Comparison of ENCODE assay signal across 10 mouse cellular contexts in the genomic region with DNA sequence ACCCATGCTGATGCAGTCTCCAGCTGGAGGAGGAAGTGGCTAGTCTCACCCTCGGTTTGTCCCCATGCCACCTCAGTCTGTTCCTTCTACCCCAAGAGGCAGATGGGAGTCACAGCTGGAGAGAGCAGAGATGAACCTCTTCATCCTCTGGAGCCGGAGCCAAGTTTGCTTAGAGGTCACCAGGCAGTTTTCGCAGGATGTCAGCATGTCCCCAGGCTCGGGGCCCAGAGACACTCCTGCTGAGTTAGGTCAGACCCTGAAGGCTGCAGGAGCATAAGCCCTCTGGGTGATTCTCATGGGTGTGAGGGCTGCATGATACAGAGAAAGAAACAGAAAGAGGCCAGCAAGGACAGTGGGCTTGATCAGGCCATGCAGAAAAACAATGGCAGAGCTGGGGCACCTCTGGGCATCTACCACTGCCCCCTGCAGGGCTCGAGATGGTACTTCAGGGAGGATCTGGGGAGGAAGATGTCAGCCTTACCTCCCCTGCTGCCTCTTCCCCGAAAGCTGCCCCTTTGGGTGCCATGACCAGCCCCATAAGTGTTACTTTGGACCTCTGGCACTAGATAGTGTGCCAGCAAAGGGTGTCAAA. TPM values are rescaled to one million over a fixed set of nuclear protein-coding genes. Genes with fewer than 3 reads are reported as not detected.
DNase-seq lines count a peak whose midpoint lies in the region; ATAC-seq and TF ChIP-seq lines count a peak whose summit lies in the region.
"Had no signal": no experiment of that assay in that cellular context is flagged by ENCODE, and none has a peak within 500 bp of the region (broad histone marks: within the 10 kb centered on the region; RNA-seq: fewer than 3 reads in every experiment).

No protein-coding gene starts in this region.

- peaks cover 2% of the 10 kb centered on the region for H3K4me1 ChIP-seq in ES-Bruce4 (ENCODE audit: control insufficient read depth, insufficient read depth, low read length)
- H3K4me1 ChIP-seq in embryonic facial prominence, embryonic 10.5 days, result peaks cover 31% of the 10 kb centered on the region
- H3K4me1 ChIP-seq in midbrain, embryonic 10.5 days, result peaks cover 33% of the 10 kb centered on the region

- WGBS in embryonic facial prominence, embryonic 10.5 days, result 77% methylated on average over 6 of the region's 6 CpGs
- 77% methylated on average over 6 of the region's 6 CpGs for WGBS in midbrain, embryonic 10.5 days

- no peak for ATAC-seq in frontal cortex, adult (ENCODE audit: low TSS enrichment)

- DNase-seq in adrenal gland, adult 18-20 months (ENCODE audit: low spot score in 2 of 2), result peak; percentile 49 to 57
- DNase-seq in adrenal gland, adult 8-10 months, result no peak
- no peak for DNase-seq in layer of hippocampus, adult 2 months (ENCODE audit: low spot score in 2 of 2)
- no peak for DNase-seq in layer of hippocampus, adult 18-20 months (ENCODE audit: low spot score in 2 of 2)
- peak; percentile 36 for DNase-seq in embryonic facial prominence, embryonic 10.5 days (ENCODE audit: low spot score)
- no peak for DNase-seq in midbrain, embryonic 10.5 days (ENCODE audit: low spot score)
- DNase-seq: kidney, adult 9 months; liver, embryonic 13.5 days had no signal

- H3K4me3 ChIP-seq in layer of hippocampus, adult 2 months, result no peak overlapping the region
- H3K4me3 ChIP-seq in ES-Bruce4 (ENCODE audit: low read depth, low read length), result no peak overlapping the region
- H3K4me3 ChIP-seq in embryonic facial prominence, embryonic 10.5 days, result no peak overlapping the region
- H3K4me3 ChIP-seq in midbrain, embryonic 10.5 days, result no peak overlapping the region
- H3K4me3 ChIP-seq: liver, embryonic 13.5 days had no signal

- peak; percentile 78 for TF ChIP-seq CTCF in layer of hippocampus, adult 2 months (conservative IDR thresholded peaks at IDR 0.05)
- TF ChIP-seq CTCF in ES-Bruce4 (IDR thresholded peaks at IDR 0.05; ENCODE audit: low read depth, low read length), result peak; percentile 72

- no peak overlapping the region for H3K9ac ChIP-seq in ES-Bruce4 (ENCODE audit: low read depth, poor library complexity, severe bottlenecking)
- H3K9ac ChIP-seq: liver, embryonic 13.5 days had no signal

- TF ChIP-seq POLR2A in ES-Bruce4 (IDR thresholded peaks at IDR 0.05; ENCODE audit: insufficient read depth, low read length), result no peak

- TF ChIP-seq EP300 in ES-Bruce4 (IDR thresholded peaks at IDR 0.05; ENCODE audit: insufficient read depth, low read depth, low read length), result no peak

- H3K36me3 ChIP-seq in ES-Bruce4 (ENCODE audit: control insufficient read depth, insufficient read depth, low read length, poor library complexity, severe bottlenecking), result no peaks in the 10 kb centered on the region
- H3K36me3 ChIP-seq in embryonic facial prominence, embryonic 10.5 days (replicated peaks), result no peaks in the 10 kb centered on the region
- H3K36me3 ChIP-seq in midbrain, embryonic 10.5 days, result no peaks in the 10 kb centered on the region
- H3K36me3 ChIP-seq: liver, embryonic 13.5 days had no signal

- H3K9me3 ChIP-seq in ES-Bruce4 (replicated peaks; ENCODE audit: control insufficient read depth, insufficient read depth, low read length, poor library complexity, severe bottlenecking), result no peaks in the 10 kb centered on the region
- H3K9me3 ChIP-seq in embryonic facial prominence, embryonic 10.5 days, result no peaks in the 10 kb centered on the region
- H3K9me3 ChIP-seq in midbrain, embryonic 10.5 days (replicated peaks), result no peaks in the 10 kb centered on the region
- H3K9me3 ChIP-seq: liver, embryonic 13.5 days had no signal

- no peaks in the 10 kb centered on the region for H3K27me3 ChIP-seq in ES-Bruce4 (ENCODE audit: control insufficient read depth, insufficient read depth, low read length, poor library complexity, severe bottlenecking)
- H3K27me3 ChIP-seq in embryonic facial prominence, embryonic 10.5 days (replicated peaks; ENCODE audit: low read depth, poor library complexity, severe bottlenecking), result peaks cover 74% of the 10 kb centered on the region
- H3K27me3 ChIP-seq in midbrain, embryonic 10.5 days (ENCODE audit: low read depth, poor library complexity, severe bottlenecking), result peaks cover 77% of the 10 kb centered on the region

- H3K27ac ChIP-seq in layer of hippocampus, adult 2 months, result no peak overlapping the region
- H3K27ac ChIP-seq in ES-Bruce4 (ENCODE audit: insufficient read depth, low read length), result no peak overlapping the region
- H3K27ac ChIP-seq in embryonic facial prominence, embryonic 10.5 days (replicated peaks), result no peak overlapping the region
- no peak overlapping the region for H3K27ac ChIP-seq in midbrain, embryonic 10.5 days (replicated peaks)
- H3K27ac ChIP-seq: liver, embryonic 13.5 days had no signal

RNA-seq across cellular contexts. Expression of a gene that starts 5.1 kb away (rescaled TPM):
- 1 to 10 TPM; 2.3 to 9.4 TPM for total RNA-seq in adrenal gland, adult 18-20 months (2021)
- total RNA-seq in adrenal gland, adult 8-10 months (2022), result 1 to 10 TPM; 3.0 to 5.8 (median 3.9) TPM
- 10 to 100 TPM; 13.5 to 18.5 TPM for total RNA-seq in layer of hippocampus, adult 2 months (2021)
- total RNA-seq in layer of hippocampus, adult 18-20 months (2021), result 10 to 100 TPM; 16.5 to 26.3 TPM
- polyA plus RNA-seq in ES-Bruce4 (2011; ENCODE audit: insufficient read depth, insufficient read length, low read depth, missing spikeins), result 0.75 and 0.85 TPM in 2 replicates
- 0.50 and 0.54 TPM in 2 replicates for polyA plus RNA-seq in embryonic facial prominence, embryonic 10.5 days (2016; fragmentation: Nextera tagmentation; extraction: Ambion mirVana)
- polyA plus RNA-seq in midbrain, embryonic 10.5 days (2016; fragmentation: Nextera tagmentation; extraction: Ambion mirVana), result 0.68 and 0.78 TPM in 2 replicates

Comparison
In these comparisons a context has a peak if more than half of its experiments do, and no peak if none do; other contexts are left out.
1. DNase-seq: peak in adrenal gland, adult 18-20 months (2 of 2) and embryonic facial prominence, embryonic 10.5 days (single experiment); none in adrenal gland, adult 8-10 months (single experiment), layer of hippocampus, adult 2 months (0 of 2), layer of hippocampus, adult 18-20 months (0 of 2) and midbrain, embryonic 10.5 days (single experiment).